Mouse (Mus musculus) heart, postnatal 0 days (tissue): Measurements from ENCODE around the gene Lysmd1. TPM values are rescaled to one million over a fixed set of nuclear protein-coding genes. Genes with fewer than 3 reads are reported as not detected.
A peak's percentile ranks its signal among the peaks of the same experiment; 100 is the strongest.
"Not testable (repeated sequence)": the region's sequence is repeated elsewhere in the genome, so short reads cannot be mapped to it uniquely, and the experiment has no call there.

Experiments used
- ATAC-seq: fragments of 200-750 bp; cut with Nextera tagmentation; 2 replicates; pipeline ENCODE4 v1.8.0; 2017; ENCODE audit warnings: low read depth, moderate number of reproducible peaks, moderate library complexity; ENCODE audit not compliant: insufficient read depth
- DNase-seq: peaks from one replicate; pipeline ENCODE4 v3.0.0-alpha.2; 2016; ENCODE audit warnings: low spot score
- H3K27ac ChIP-seq: fragments of 300-500 bp; sonication (generic); 2 replicates; pipeline ENCODE4 v1.5.1; 2014; ENCODE audit warnings: low read depth, mild to moderate bottlenecking
- H3K27me3 ChIP-seq: fragments of 300-500 bp; sonication (generic); 2 replicates; pipeline ENCODE4 v1.6.1; 2014; ENCODE audit warnings: low read length, mixed read lengths; ENCODE audit not compliant: control insufficient read depth, insufficient read depth
- H3K36me3 ChIP-seq: fragments of 300-500 bp; sonication (generic); replicated peaks from 2 replicates; pipeline ENCODE4 v1.6.1; 2014; ENCODE audit warnings: low read length, mixed read lengths; ENCODE audit not compliant: control insufficient read depth, insufficient read depth
- H3K4me1 ChIP-seq: fragments of 300-500 bp; sonication (generic); 2 replicates; pipeline ENCODE4 v1.6.1; 2014; ENCODE audit warnings: antibody characterized with exemption; ENCODE audit not compliant: control insufficient read depth, insufficient read depth
- H3K4me2 ChIP-seq: fragments of 300-500 bp; sonication (generic); 2 replicates; pipeline ENCODE4 v1.6.1; 2014; ENCODE audit warnings: low read depth, mild to moderate bottlenecking, low read length, moderate library complexity
- H3K4me3 ChIP-seq: fragments of 300-500 bp; sonication (generic); 2 replicates; pipeline ENCODE4 v1.5.1; 2014; ENCODE audit warnings: low read depth, low read length
- H3K9ac ChIP-seq: fragments of 300-500 bp; sonication (generic); replicated peaks from 2 replicates; pipeline ENCODE4 v1.6.1; 2014; ENCODE audit warnings: low read depth, low read length, mixed read lengths
- H3K9me3 ChIP-seq: fragments of 300-500 bp; sonication (generic); replicated peaks from 2 replicates; pipeline ENCODE4 v1.6.1; 2016; ENCODE audit warnings: low read length; ENCODE audit not compliant: control insufficient read depth
- CTCF ChIP-seq: IDR thresholded peaks from 2 replicates; pipeline ENCODE4 v1.5.1; 2016; ENCODE audit warnings: antibody characterized with exemption, control low read depth, low read depth
- EP300 ChIP-seq: IDR thresholded peaks from 2 replicates; pipeline ENCODE4 v1.6.1; 2016; ENCODE audit warnings: antibody characterized with exemption, low read depth
- WGBS: fragments of 180-500 bp; shearing (Covaris S2); extraction: QIAGEN DNeasy Blood & Tissue Kit; methylation state at CpG from one replicate; pipeline ENCODE4 v1.1.7; 2014; 5-methylcytosine and 5-hydroxymethylcytosine counted together
- polyA plus RNA-seq: library from polyadenylated mRNA; unstranded; fragments of >200 nt; fragmentation: Nextera tagmentation; extraction: Ambion mirVana; gene quantifications from 2 replicates; pipeline ENCODE4 v1.2.1, GENCODE M21; 2015
- total RNA-seq: library from RNA; depleted of rRNA; stranded (reverse); fragments of >200 nt; gene quantifications from 2 replicates; pipeline ENCODE4 v1.2.3, GENCODE M21; 2014; ENCODE audit warnings: low replicate concordance

Gene Lysmd1
- total and polyA plus RNA-seq, 2 experiments from 2014 or later: 6.1 to 8.7 TPM

DNA sequence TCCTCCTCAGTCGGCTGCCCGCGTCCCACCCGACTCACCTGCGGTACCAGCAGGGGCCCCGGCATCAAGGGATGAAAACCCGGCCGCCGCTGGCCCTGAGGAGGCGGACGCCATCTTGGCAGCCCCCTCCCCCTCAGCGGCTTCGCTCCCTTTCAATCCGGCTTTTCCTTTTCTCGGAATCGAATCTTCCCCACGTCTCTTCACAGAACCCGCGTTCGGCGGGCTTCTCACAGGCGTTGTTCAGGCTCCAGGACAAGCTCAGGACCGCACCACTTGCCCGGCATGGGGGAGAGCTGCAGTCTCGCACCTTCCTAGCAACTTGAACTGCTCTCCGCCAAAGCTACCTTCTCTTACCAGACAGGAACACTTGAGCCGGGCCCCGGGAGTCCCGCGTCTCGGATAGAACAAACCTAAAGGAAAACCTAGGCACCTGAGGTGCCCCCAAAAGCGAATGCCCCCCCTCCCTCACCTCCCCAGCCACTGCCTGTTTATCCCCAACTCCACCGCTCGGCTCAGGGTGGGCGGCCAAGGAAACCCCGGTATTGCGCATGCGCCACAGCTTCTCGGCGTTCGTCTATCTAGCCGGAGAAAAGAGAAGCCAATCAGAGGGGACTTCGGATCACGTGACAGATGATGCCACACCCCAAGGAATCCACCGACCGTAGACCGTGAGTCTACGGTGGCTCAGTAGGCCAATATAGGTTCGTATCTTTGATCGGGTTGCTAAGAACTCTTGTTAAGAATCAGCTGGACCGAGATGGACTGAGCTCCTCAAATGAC lies 27.4 kb upstream of the Lysmd1 start, which contains the start of gene Pip5k1a:
Pip5k1a (minus strand) TSS at position 593 of the 780 bp plus-strand sequence.
- under 1% methylated on average over 51 of the region's 51 CpGs for WGBS
- TF ChIP-seq CTCF: no peak
- TF ChIP-seq EP300: no peak

GRCm38 (mm10) chr3:95107308-95107707 lies 26.6 kb upstream of the Lysmd1 start:
- not testable (repeated sequence) for H3K9me3 ChIP-seq, ATAC-seq, DNase-seq, H3K27me3 ChIP-seq, H3K36me3 ChIP-seq
- peak overlapping the region; percentile 75 for H3K4me2 ChIP-seq
- peak overlapping the region; percentile 96 for H3K4me3 ChIP-seq
- H3K9ac ChIP-seq: peak overlapping the region; percentile 93; the same call in 1 of the 2 replicates
- H3K27ac ChIP-seq: peak overlapping the region; percentile 90; the same call in 1 of the 2 replicates
- peaks cover 14% of the 10 kb centered on the region for H3K4me1 ChIP-seq

More for the DNA sequence above, 27.4 kb upstream of the Lysmd1 start, which contains the start of gene Pip5k1a:
- Histone ChIP-seq H3K9me3 (no peaks in the 10 kb centered on the region), H3K4me2 (peak within 1 kb of the TSS; percentile 83), H3K4me3 (peak within 1 kb of the TSS; percentile 96), H3K36me3 (no peaks in the 10 kb centered on the region; the same call in 1 of the 2 replicates), H3K4me1 (peaks cover 8% of the 10 kb centered on the region; the same call in 1 of the 2 replicates), H3K9ac (peak within 1 kb of the TSS; percentile 93), H3K27me3 (no peaks in the 10 kb centered on the region), H3K27ac (peak within 1 kb of the TSS; percentile 90)
- peak; percentile 100 for DNase-seq
- ATAC-seq: peak; percentile 89

DNA sequence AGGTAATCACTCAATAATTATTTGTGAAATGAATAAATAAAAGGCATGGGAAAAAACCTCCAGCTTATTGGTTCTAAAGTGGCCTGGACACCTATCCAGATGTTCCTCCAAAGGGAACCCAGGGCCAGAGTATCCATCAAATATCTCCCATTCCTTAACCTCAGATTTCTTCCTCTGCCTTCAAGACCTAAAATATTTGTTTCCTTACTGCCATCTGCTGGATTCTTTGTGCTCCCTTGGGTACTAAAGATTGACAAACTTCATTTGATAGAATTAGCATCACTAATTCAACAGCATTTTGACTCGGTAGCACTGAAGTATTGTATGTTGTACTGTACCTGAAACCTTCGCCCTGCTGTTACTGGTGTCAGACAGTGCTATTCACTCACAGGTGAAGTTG lies 26.0 kb upstream of the Lysmd1 start:
- H3K4me1 ChIP-seq: peaks cover 14% of the 10 kb centered on the region
- no peaks in the 10 kb centered on the region for H3K27me3 ChIP-seq
- no peak for ATAC-seq
- TF ChIP-seq EP300: no peak
- TF ChIP-seq CTCF: peak; percentile 35
- no peak overlapping the region for H3K27ac ChIP-seq
- no peak overlapping the region for H3K4me2 ChIP-seq
- no peaks in the 10 kb centered on the region for H3K9me3 ChIP-seq
- H3K4me3 ChIP-seq: no peak overlapping the region
- no peak for DNase-seq
- 64% methylated on average over 2 of the region's 2 CpGs for WGBS
- no peak overlapping the region for H3K9ac ChIP-seq
- no peaks in the 10 kb centered on the region; the same call in 1 of the 2 replicates for H3K36me3 ChIP-seq

DNA sequence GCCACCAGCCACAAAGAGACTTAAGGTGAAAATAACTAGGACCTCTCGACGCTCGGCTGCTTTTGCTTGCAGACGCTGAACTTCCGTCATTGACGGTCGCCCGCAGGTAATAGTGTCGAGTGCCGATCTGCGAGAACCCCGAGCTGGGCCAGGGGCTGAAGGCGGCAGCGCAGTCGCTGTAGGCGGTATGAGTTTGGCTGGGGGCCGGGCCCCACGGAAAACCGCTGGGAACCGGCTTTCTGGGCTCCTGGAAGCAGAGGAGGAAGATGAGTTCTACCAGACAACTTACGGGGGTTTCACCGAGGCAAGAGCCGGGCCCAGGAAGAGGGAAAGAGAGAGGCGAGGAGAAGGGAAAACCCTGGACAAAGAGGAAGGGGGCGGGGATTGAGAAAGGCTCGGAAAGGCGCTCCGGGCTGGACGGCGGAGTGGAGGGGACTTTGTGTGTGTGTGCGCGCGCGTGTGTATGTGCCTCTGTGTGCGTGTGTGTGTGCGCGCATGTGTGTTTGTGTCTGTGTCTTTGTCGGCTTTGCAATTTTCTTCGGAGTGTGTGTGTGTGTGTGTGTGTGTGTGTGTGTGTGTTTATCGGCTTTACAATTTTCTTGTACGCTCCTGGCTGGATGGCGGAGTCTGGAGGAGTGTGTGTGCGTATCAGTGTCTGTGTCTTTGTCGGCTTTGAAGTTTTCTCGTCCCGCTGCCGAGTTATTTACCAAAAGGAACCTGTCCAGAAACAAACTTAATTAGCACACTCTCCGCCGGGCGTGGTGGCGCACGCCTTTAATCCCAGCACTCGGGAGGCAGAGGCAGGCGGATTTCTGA lies 22.8 kb upstream of the Lysmd1 start, which contains the start of gene Vps72:
Vps72 (plus strand) TSS at position 112 of the 816 bp plus-strand sequence.
- Histone ChIP-seq H3K4me3 (peak within 1 kb of the TSS; percentile 87), H3K9ac (peak within 1 kb of the TSS; percentile 85), H3K27ac (peak within 1 kb of the TSS; percentile 95), H3K36me3 (peaks cover 5% of the 10 kb centered on the region; the same call in 1 of the 2 replicates), H3K9me3 (no peaks in the 10 kb centered on the region), H3K4me1 (peaks cover 6% of the 10 kb centered on the region), H3K4me2 (peak within 1 kb of the TSS; percentile 63), H3K27me3 (no peaks in the 10 kb centered on the region)
- WGBS: under 1% methylated on average over 53 of the region's 54 CpGs
- TF ChIP-seq EP300 (0 out of 2 replicates have a peak, but pooled peaks have one; percentile 50), CTCF (no peak)
- peak; percentile 71 for ATAC-seq
- peak; percentile 94 for DNase-seq

GRCm38 (mm10) chr3:95112760-95113159 lies 21.1 kb upstream of the Lysmd1 start:
- Histone ChIP-seq H3K27ac (no peak overlapping the region), H3K4me1 (peaks cover 6% of the 10 kb centered on the region), H3K4me3 (no peak overlapping the region), H3K27me3 (no peaks in the 10 kb centered on the region), H3K9me3 (no peaks in the 10 kb centered on the region), H3K4me2 (no peak overlapping the region), H3K9ac (no peak overlapping the region), H3K36me3 (peaks cover 6% of the 10 kb centered on the region)
- no peak for TF ChIP-seq EP300
- TF ChIP-seq CTCF: no peak
- WGBS: 90% methylated on average over 1 of the region's 1 CpGs
- no peak for DNase-seq
- ATAC-seq: no peak
